Mouse (Mus musculus) spleen, adult 18-20 months (tissue): ENCODE measurements around the gene Hsd17b3.

Experiments used
- DNase-seq, 2 experiments: peaks; one replicate each; pipeline ENCODE4 v3.0.0; 2022; ENCODE audit warnings: mixed read lengths in 2 of 2

Hsd17b3 gene

GRCm38 (mm10) chr13:64018586-64019141 is 70.4 kb downstream of the Hsd17b3 start:
- DNase-seq: no peak

GRCm38 (mm10) chr13:64016048-64016447 is 73.0 kb downstream of the Hsd17b3 start:
- DNase-seq: no peak

- no peak for DNase-seq
Measured at GRCm38 (mm10) chr13:64011157-64011556, 77.9 kb downstream of the Hsd17b3 start.
